Comparison of ENCODE assay signal across 15 mouse cellular contexts in genomic region chr11:22481639-22482361, GRCm38 (mm10). TPM values are rescaled to one million over a fixed set of nuclear protein-coding genes. Genes with fewer than 3 reads are reported as not detected.
DNase-seq lines count a peak whose midpoint lies in the region; ATAC-seq and TF ChIP-seq lines count a peak whose summit lies in the region.
"Had no signal": no experiment of that assay in that cellular context is flagged by ENCODE, and none has a peak within 500 bp of the region (broad histone marks: within the 10 kb centered on the region; RNA-seq: fewer than 3 reads in every experiment).

No protein-coding gene starts in this region.

- TF ChIP-seq CTCF in C2C12 (IDR thresholded peaks at IDR 0.05; ENCODE audit: control insufficient read depth, insufficient read depth, insufficient read length) = no peak
- TF ChIP-seq CTCF in liver, postnatal 0 days (IDR thresholded peaks at IDR 0.05; ENCODE audit: low read depth) = no peak

- ATAC-seq in liver, postnatal 0 days = no peak
- ATAC-seq: inflammation-experienced regulatory T-cells, adult 6 months had no signal

- peak; percentile 28 to 37 for DNase-seq in cerebellum, postnatal 10 days
- no peak for DNase-seq in cerebellum, postnatal 25 days
- DNase-seq in left cerebral cortex, postnatal 4 days = peak; percentile 23
- no peak for DNase-seq in left cerebral cortex, adult 9 months (ENCODE audit: low spot score in 2 of 2)
- peak; percentile 37 for DNase-seq in fibroblast of lung, adult 2 months (ENCODE audit: low read depth)
- DNase-seq in liver, postnatal 0 days = no peak
- DNase-seq in embryo, embryonic 10.5 days (ENCODE audit: low spot score) = no peak
- DNase-seq: adrenal gland, adult 8-10 months; cerebellum, adult 11-12 months; kidney, postnatal 10 days; thymus, postnatal 25 days had no signal

- no peaks in the 10 kb centered on the region for H3K79me2 ChIP-seq in C2C12 (ENCODE audit: control insufficient read depth, insufficient read depth)

- H3K79me3 ChIP-seq in C2C12 (ENCODE audit: low read depth) = no peaks in the 10 kb centered on the region

- H3K4me1 ChIP-seq in liver, postnatal 0 days (ENCODE audit: insufficient read depth) = no peaks in the 10 kb centered on the region
- H3K4me1 ChIP-seq: heart, embryonic 10.5 days had no signal

- H3K36me3 ChIP-seq in C2C12 (ENCODE audit: control insufficient read depth, insufficient read depth) = no peaks in the 10 kb centered on the region
- H3K36me3 ChIP-seq in liver, postnatal 0 days (replicated peaks; ENCODE audit: insufficient read depth, low read length) = no peaks in the 10 kb centered on the region
- H3K36me3 ChIP-seq: heart, embryonic 10.5 days had no signal

- H3K27me3 ChIP-seq in C2C12 (ENCODE audit: control insufficient read depth, insufficient read depth, insufficient read length) = no peaks in the 10 kb centered on the region
- no peaks in the 10 kb centered on the region for H3K27me3 ChIP-seq in liver, postnatal 0 days (ENCODE audit: insufficient read depth, low read length)

- TF ChIP-seq EP300 in liver, postnatal 0 days (IDR thresholded peaks at IDR 0.05; ENCODE audit: low read depth) = no peak

- WGBS in liver, postnatal 0 days (ENCODE audit: insufficient replicate concordance) = 81% methylated on average over 1 of the region's 1 CpGs

- no peaks in the 10 kb centered on the region for H3K9me3 ChIP-seq in liver, postnatal 0 days (ENCODE audit: low read length)
- H3K9me3 ChIP-seq: heart, embryonic 10.5 days had no signal

- H3K27ac ChIP-seq in liver, postnatal 0 days (ENCODE audit: low read depth) = no peak overlapping the region
- H3K27ac ChIP-seq: heart, embryonic 10.5 days; liver, embryonic 14.5 days had no signal

- no peak overlapping the region for H3K4me2 ChIP-seq in liver, postnatal 0 days (ENCODE audit: low read depth, low read length)

- no peak overlapping the region for H3ac ChIP-seq in C2C12 (ENCODE audit: control insufficient read depth, insufficient read length, low read depth)

- H3K9ac ChIP-seq in liver, postnatal 0 days (replicated peaks) = no peak overlapping the region
- H3K9ac ChIP-seq: liver, embryonic 14.5 days had no signal

- no peak overlapping the region for H3K4me3 ChIP-seq in C2C12 (ENCODE audit: insufficient read depth, poor library complexity, severe bottlenecking)
- no peak overlapping the region for H3K4me3 ChIP-seq in liver, postnatal 0 days (ENCODE audit: low read depth, low read length)
- H3K4me3 ChIP-seq: heart, embryonic 10.5 days had no signal

- intact Hi-C loops in left cerebral cortex, postnatal 4 days (cut with DNase I) = no loop called here

TF ChIP-seq in C2C12, 6 proteins besides CTCF, POLR2A, EP300 and RAD21:
- peak; percentile 83 for TF ChIP-seq CEBPB (IDR thresholded peaks at IDR 0.05; ENCODE audit: low read depth)
- TF ChIP-seq FOSL1 (IDR thresholded peaks at IDR 0.05; ENCODE audit: insufficient read depth, low read length, poor library complexity, severe bottlenecking) = no peak

RNA-seq across cellular contexts. Expression of gene Tmem17, which starts 30.1 kb away (rescaled TPM):
- total RNA-seq in left cerebral cortex, postnatal 4 days (2021) = 1 to 10 TPM; 7.8 to 9.0 TPM
- 2.7 TPM for polyA plus RNA-seq in C2C12 (2012; fragmentation: generic; extraction: Trizol)
- 1.7 and 2.5 TPM in 2 replicates for polyA plus RNA-seq in liver, postnatal 0 days (2015; fragmentation: Nextera tagmentation; extraction: Ambion mirVana)

Comparison
In these comparisons a context has a peak if more than half of its experiments do, and no peak if none do; other contexts are left out.
1. DNase-seq: peak in cerebellum, postnatal 10 days (2 of 2), left cerebral cortex, postnatal 4 days (single experiment) and fibroblast of lung, adult 2 months (single experiment); none in cerebellum, postnatal 25 days (0 of 2), left cerebral cortex, adult 9 months (0 of 2), liver, postnatal 0 days (single experiment) and embryo, embryonic 10.5 days (single experiment).